Mouse (Mus musculus) cortical plate, adult 2 months (tissue): ENCODE measurements around the gene Ooep.

Experiments
- CTCF ChIP-seq: fragments of 200-500 bp; IDR thresholded peaks from 2 replicates; pipeline ENCODE4 v1.5.1; 2011; ENCODE audit warnings: mild to moderate bottlenecking, control low read depth, low read length; ENCODE audit not compliant: insufficient read depth; ENCODE audit errors: extremely low read depth
- POLR2A ChIP-seq: fragments of 200-500 bp; IDR thresholded peaks from 2 replicates; pipeline ENCODE4 v1.6.1; 2011; ENCODE audit warnings: mild to moderate bottlenecking, low read length, control low read depth; ENCODE audit not compliant: insufficient read depth; ENCODE audit errors: extremely low read depth

DNA sequence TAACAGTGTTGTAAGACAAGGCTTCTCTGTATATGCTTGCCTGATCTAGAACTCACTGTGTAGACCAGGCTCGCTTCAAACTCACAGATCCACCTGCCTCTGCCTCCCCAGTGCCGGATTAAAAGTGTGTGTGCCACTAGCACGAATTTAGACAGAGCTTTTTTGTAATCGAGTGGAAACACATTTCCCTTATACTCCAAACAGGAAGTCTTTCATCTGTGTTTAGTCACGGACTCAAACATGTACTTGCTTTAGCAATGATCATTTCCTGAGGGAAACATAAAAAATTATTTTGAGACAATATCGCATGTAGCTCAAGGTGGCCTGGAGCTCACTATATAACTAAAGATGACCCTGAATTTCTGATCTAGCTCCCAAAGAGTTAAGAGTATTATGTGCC, 15.2 kb downstream of the Ooep start:
- no peak for TF ChIP-seq POLR2A
- TF ChIP-seq CTCF = no peak
